Mouse (Mus musculus) hindbrain, embryonic 12.5 days (tissue): Measurements from ENCODE around the gene Celsr1. TPM values are rescaled to one million over a fixed set of nuclear protein-coding genes. Genes with fewer than 3 reads are reported as not detected.

Source experiments
- ATAC-seq: fragments of 200-750 bp; cut with Nextera tagmentation; 2 replicates; pipeline ENCODE4 v1.8.0; 2017; ENCODE audit warnings: moderate TSS enrichment; ENCODE audit not compliant: low FRiP score
- H3K27ac ChIP-seq: fragments of 300-500 bp; sonication (generic); 2 replicates; pipeline ENCODE4 v1.5.1; 2016; ENCODE audit warnings: mild to moderate bottlenecking
- H3K27me3 ChIP-seq: fragments of 300-500 bp; sonication (generic); 2 replicates; pipeline ENCODE4 v1.6.1; 2016; ENCODE audit warnings: mild to moderate bottlenecking
- H3K36me3 ChIP-seq: fragments of 300-500 bp; sonication (generic); 2 replicates; pipeline ENCODE4 v1.6.1; 2016; ENCODE audit warnings: mild to moderate bottlenecking
- H3K4me1 ChIP-seq: fragments of 300-500 bp; sonication (generic); 2 replicates; pipeline ENCODE4 v1.6.1; 2016
- H3K4me2 ChIP-seq: fragments of 300-500 bp; sonication (generic); replicated peaks from 2 replicates; pipeline ENCODE4 v1.6.1; 2016; ENCODE audit warnings: mild to moderate bottlenecking
- H3K4me3 ChIP-seq: fragments of 300-500 bp; sonication (generic); 2 replicates; pipeline ENCODE4 v1.5.1; 2016; ENCODE audit warnings: mild to moderate bottlenecking
- H3K9ac ChIP-seq: fragments of 300-500 bp; sonication (generic); 2 replicates; pipeline ENCODE4 v1.6.1; 2016; ENCODE audit warnings: mild to moderate bottlenecking, moderate library complexity
- H3K9me3 ChIP-seq: fragments of 300-500 bp; sonication (generic); replicated peaks from 2 replicates; pipeline ENCODE4 v1.6.1; 2016; ENCODE audit warnings: mild to moderate bottlenecking
- WGBS: fragments of 180-500 bp; shearing (Covaris S2); methylation state at CpG from one replicate; pipeline ENCODE4 v1.1.7; 2016; 5-methylcytosine and 5-hydroxymethylcytosine counted together
- polyA plus RNA-seq: library from polyadenylated mRNA; unstranded; fragments of >200 nt; fragmentation: Nextera tagmentation; extraction: Ambion mirVana; gene quantifications from 2 replicates; pipeline ENCODE4 v1.2.1, GENCODE M21; 2016

The Celsr1 gene
- polyA plus RNA-seq, 1 experiment from 2014 or later = 4.3 TPM

DNA sequence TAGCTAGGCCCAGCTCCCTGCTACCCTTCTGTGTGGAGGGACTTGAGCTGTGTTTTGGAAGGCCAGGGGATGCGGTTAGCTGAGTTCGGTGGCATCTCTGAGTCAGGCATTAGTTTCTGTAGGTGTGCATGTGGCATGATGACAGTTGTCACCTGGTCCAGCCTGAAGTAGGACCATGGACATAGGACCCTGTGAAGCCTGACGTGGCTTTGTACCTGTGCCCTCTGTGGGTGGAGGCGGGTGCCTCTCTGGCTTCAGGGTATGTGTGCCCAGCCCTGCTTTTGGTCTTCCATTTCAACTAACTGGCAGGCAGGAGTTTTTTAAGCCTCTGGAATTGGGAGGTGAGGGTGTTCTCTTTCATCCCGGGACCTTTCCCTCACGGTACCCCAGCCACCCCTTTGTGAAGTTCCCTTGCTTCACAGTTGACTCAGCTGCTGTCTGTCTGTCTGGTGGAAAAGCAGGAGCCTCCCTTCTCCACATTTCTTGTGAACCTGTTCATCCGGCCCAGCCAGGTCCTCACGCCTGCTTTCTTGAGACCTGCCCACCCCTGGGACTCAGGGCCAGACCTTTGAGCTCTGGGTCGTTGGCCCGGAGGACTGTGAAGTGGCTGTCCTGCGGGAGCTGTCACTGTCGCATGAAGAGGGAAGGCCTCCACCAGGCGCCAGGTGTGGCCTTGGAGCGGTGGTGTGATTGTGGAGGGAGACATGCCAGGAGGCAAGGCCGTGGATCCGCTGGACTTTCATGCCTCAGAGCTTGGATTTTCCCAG is 40.8 kb upstream of the Celsr1 start:
- Histone ChIP-seq H3K27ac (no peak overlapping the region), H3K27me3 (no peaks in the 10 kb centered on the region), H3K9me3 (no peaks in the 10 kb centered on the region), H3K9ac (no peak overlapping the region), H3K36me3 (0 out of 2 replicates have a peak, but pooled peaks cover 3% of the 10 kb centered on the region), H3K4me1 (peaks cover 44% of the 10 kb centered on the region), H3K4me2 (no peak overlapping the region), H3K4me3 (no peak overlapping the region)
- no peak for ATAC-seq
- 85% methylated on average over 16 of the region's 16 CpGs for WGBS

DNA sequence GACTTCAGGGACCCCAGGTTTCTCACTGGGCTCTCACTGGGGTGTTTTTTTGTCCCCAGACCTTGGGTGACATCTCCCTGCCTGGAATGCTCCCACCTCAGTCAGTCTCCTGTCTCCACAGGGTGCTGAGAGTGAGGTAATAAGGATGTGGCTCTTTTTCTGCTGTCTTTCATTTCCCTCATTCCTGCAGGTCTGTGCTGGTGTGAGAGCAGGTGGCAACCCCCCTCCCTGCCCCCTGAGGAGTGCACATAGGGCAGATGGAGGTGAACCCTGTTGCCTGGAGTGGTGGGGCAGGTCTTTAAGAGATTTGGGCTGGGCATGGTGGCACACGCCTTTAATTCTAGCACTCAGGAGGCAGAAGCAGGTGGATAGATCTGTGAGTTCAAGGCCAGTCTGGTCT is 37.6 kb upstream of the Celsr1 start:
- H3K27me3 ChIP-seq = no peaks in the 10 kb centered on the region
- H3K9ac ChIP-seq = 0 out of 2 replicates have a peak overlapping the region, but pooled peaks have one; percentile 25
- H3K4me2 ChIP-seq = no peak overlapping the region
- no peak overlapping the region for H3K4me3 ChIP-seq
- ATAC-seq = no peak
- H3K4me1 ChIP-seq = peaks cover 55% of the 10 kb centered on the region
- no peaks in the 10 kb centered on the region for H3K36me3 ChIP-seq
- 64% methylated on average over 1 of the region's 1 CpGs for WGBS
- H3K9me3 ChIP-seq = no peaks in the 10 kb centered on the region
- no peak overlapping the region for H3K27ac ChIP-seq

DNA sequence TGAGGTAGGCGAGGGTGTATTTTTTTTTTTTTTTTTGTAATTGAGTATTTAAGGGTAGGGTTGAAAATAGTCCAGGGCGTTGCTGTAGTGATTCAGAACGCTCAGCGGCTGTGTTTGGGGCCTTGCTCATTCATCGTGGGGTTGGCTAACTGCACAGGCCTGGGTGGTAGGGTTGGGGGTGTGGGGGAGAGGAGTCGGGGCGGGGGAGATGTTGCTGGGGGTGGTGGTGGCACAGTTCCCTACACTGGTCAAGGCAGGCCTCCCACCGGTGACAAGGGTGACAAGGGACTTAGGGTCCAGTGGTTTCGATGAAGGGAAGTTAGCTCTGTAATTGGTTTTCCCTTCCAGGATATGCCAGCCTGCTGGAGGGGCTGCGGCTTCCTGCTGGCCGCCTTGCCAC is 36.8 kb upstream of the Celsr1 start:
- Histone ChIP-seq H3K4me2 (no peak overlapping the region), H3K9ac (no peak overlapping the region), H3K4me1 (peaks cover 55% of the 10 kb centered on the region), H3K4me3 (no peak overlapping the region), H3K27ac (no peak overlapping the region), H3K36me3 (0 out of 2 replicates have a peak, but pooled peaks cover 4% of the 10 kb centered on the region), H3K9me3 (no peaks in the 10 kb centered on the region), H3K27me3 (no peaks in the 10 kb centered on the region)
- WGBS = 56% methylated on average over 11 of the region's 11 CpGs
- ATAC-seq = no peak

DNA sequence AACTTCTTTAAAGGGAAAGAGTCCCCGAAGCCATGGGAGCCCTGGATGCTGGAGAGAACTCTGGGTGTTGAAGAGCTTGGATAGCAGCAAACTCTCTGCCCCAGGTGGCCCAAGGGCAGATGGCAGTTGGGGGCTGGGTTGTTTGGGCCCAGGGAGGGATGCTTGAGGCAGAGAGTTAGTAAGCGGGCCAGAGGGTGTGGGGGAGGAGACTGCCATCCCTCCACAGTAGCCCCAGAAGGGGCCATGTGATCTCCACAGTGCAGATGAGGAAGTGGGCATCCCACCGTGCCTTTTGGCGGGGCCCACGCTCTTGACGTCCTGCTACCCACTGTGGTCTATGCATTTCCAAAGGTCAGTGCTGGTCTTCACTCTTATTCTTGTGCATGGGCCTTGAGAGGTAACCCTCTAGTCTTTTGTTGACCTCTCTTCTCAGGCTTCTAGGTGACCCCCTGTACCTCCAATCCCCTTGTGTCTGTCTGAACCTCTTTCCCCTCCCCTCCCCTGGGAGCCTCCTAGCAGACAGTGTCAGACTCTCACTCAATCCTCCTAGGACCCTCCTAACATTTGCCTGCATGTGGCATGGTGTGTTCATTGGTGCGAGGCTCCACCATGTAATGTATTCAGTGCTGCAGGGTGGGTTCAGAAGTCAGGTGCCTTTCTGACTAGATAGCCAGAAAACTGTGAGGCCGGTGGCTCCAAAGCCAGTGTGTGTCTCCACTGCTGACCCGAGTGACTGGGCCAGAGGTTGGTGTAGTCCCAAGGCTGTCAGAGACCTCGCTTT is 35.6 kb upstream of the Celsr1 start:
- H3K27ac ChIP-seq = no peak overlapping the region
- no peak overlapping the region for H3K9ac ChIP-seq
- no peaks in the 10 kb centered on the region for H3K9me3 ChIP-seq
- peaks cover 54% of the 10 kb centered on the region for H3K4me1 ChIP-seq
- no peak overlapping the region for H3K4me3 ChIP-seq
- ATAC-seq = no peak
- 74% methylated on average over 10 of the region's 10 CpGs for WGBS
- no peaks in the 10 kb centered on the region for H3K27me3 ChIP-seq
- H3K4me2 ChIP-seq = no peak overlapping the region
- H3K36me3 ChIP-seq = 0 out of 2 replicates have a peak, but pooled peaks cover 4% of the 10 kb centered on the region

DNA sequence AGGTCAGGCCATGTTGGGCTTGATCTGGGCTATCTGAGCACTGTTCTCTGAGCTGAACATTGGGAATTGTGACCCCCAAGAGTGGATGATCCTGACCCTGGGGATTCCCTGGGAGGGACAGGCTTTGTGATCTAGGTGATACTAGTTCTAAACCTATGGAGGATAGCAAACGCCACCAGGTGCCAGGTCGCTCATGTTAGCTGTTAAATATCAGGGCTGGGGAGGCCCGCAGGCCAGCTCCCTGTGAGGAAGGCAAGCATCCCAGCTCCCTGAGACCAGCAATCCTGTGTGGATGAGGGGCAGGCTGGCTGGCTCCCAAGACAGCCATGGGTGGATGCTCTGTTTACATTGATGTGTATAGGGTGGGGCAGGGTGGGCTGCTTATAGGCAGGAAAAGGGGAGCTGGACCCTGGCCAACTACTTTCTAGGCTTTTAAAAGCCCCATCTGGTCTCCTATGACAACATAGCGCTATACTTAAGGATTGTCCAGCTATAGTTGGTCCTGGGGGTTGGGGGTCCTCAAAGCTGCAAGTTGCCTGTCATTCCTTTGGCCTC is 34.4 kb upstream of the Celsr1 start:
- H3K4me1 ChIP-seq = peaks cover 47% of the 10 kb centered on the region
- H3K27ac ChIP-seq = no peak overlapping the region
- H3K4me3 ChIP-seq = no peak overlapping the region
- 0 out of 2 replicates have a peak, but pooled peaks cover 4% of the 10 kb centered on the region for H3K36me3 ChIP-seq
- 95% methylated on average over 4 of the region's 4 CpGs for WGBS
- H3K4me2 ChIP-seq = no peak overlapping the region
- ATAC-seq = 0 out of 2 replicates have a peak, but pooled peaks have one; percentile 29
- H3K27me3 ChIP-seq = no peaks in the 10 kb centered on the region
- no peaks in the 10 kb centered on the region for H3K9me3 ChIP-seq
- H3K9ac ChIP-seq = no peak overlapping the region

DNA sequence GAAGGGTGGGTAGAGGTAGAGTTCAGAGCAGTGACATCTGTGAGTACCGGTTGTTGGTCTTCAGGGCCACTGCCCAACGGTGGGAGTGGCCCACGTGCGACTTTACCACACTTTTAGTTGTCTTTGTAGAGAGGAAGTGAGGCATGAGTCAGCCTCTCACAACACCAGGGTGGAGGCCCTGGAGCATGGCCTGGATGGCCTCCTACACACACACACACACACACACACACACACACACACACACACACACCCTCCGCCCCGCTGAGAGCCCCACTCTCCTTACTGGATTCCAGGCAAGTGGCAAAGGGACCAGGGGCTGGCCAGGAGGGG is 34.0 kb upstream of the Celsr1 start:
- WGBS = 72% methylated on average over 6 of the region's 6 CpGs
- H3K27me3 ChIP-seq = no peaks in the 10 kb centered on the region
- no peaks in the 10 kb centered on the region for H3K9me3 ChIP-seq
- no peak overlapping the region for H3K4me2 ChIP-seq
- no peak for ATAC-seq
- H3K36me3 ChIP-seq = 0 out of 2 replicates have a peak, but pooled peaks cover 4% of the 10 kb centered on the region
- no peak overlapping the region for H3K27ac ChIP-seq
- H3K9ac ChIP-seq = no peak overlapping the region
- H3K4me1 ChIP-seq = peaks cover 49% of the 10 kb centered on the region
- H3K4me3 ChIP-seq = no peak overlapping the region

DNA sequence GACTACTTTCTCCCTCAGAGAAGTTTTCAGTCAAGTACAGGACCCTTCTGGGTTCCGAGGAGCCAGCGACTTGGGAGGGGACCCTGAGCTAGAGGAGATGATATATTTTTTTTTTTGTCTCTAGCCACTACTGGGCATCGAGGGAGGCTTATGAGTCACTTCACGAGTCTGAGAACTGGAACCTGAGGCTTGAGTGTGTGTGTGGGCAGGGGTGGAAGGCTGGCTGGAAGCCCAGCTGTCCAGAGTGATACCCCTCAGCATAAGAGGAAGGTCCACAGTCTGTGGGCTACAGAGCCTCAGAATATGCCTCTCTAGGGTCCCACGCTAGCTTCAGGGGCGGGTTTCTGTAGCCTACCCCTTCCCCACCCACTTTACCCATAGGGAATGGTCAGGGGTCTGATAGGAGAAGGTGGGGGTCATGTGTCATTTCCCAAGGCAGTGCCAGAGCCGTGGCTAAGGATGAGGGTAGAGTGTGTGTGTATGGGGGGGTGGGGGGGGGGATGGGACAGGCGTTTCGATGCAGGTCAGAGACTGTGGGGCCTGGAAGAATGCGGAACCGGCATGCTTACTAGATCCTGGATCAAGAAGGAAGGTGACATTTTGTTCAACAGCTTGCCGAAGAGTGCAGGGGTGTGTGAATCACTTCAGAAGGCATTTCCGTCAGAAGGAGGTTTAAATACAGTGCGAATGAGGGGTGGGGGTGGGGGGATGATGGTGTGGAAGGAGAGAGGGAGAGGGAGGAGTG is 33.4 kb upstream of the Celsr1 start:
- H3K4me2 ChIP-seq = no peak overlapping the region
- 0 out of 2 replicates have a peak, but pooled peaks cover 4% of the 10 kb centered on the region for H3K36me3 ChIP-seq
- no peak overlapping the region for H3K4me3 ChIP-seq
- ATAC-seq = no peak
- no peaks in the 10 kb centered on the region for H3K27me3 ChIP-seq
- WGBS = 83% methylated on average over 14 of the region's 14 CpGs
- H3K27ac ChIP-seq = no peak overlapping the region
- no peaks in the 10 kb centered on the region for H3K9me3 ChIP-seq
- H3K4me1 ChIP-seq = peaks cover 47% of the 10 kb centered on the region
- H3K9ac ChIP-seq = no peak overlapping the region

DNA sequence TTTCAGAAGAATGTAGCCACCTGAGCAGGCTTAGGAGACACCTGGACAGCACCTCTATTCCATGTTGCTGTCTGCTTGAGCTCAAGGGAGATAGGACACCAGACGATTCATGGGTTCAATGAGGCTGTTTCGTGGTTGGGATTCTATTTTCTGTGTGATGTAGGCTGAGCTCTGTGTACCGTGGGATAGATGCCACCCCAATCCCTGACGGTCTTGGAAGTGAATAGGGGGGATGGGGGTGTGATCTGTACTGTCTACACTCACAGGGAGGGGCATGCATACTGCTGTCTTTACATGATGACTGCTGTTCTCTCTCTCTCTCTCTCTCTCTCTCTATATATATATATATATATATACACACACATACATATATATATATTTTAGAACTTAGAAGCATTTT is 31.8 kb upstream of the Celsr1 start:
- H3K4me3 ChIP-seq = no peak overlapping the region
- no peak overlapping the region for H3K9ac ChIP-seq
- H3K4me2 ChIP-seq = no peak overlapping the region
- 0 out of 2 replicates have a peak, but pooled peaks cover 4% of the 10 kb centered on the region for H3K36me3 ChIP-seq
- no peak overlapping the region for H3K27ac ChIP-seq
- H3K4me1 ChIP-seq = peaks cover 54% of the 10 kb centered on the region
- H3K27me3 ChIP-seq = no peaks in the 10 kb centered on the region
- WGBS = 91% methylated on average over 4 of the region's 4 CpGs
- no peaks in the 10 kb centered on the region for H3K9me3 ChIP-seq
- no peak for ATAC-seq

DNA sequence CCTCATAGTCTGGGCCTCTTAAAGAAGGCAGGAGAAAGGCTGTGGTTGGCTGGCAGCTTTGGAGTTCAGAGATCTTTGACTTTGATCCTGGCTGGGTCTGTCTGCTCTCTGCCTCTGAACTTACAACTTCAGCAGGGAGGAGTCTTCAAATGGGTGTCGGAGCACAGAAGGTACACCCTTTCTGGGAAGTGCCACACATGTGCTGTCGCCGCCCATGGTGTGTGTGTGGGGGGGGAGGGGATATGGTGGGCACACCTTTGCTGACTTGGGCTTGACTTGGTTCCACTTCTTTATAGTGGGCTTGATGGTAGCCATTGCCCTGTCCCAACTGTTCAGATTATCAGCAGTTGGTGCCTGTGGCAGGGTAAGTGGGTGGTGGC is 31.3 kb upstream of the Celsr1 start:
- ATAC-seq = no peak
- Histone ChIP-seq H3K9ac (no peak overlapping the region), H3K4me2 (no peak overlapping the region), H3K27me3 (no peaks in the 10 kb centered on the region), H3K4me3 (no peak overlapping the region), H3K36me3 (0 out of 2 replicates have a peak, but pooled peaks cover 4% of the 10 kb centered on the region), H3K4me1 (peaks cover 54% of the 10 kb centered on the region), H3K27ac (0 out of 2 replicates have a peak overlapping the region, but pooled peaks have one; percentile 4), H3K9me3 (no peaks in the 10 kb centered on the region)
- 96% methylated on average over 3 of the region's 3 CpGs for WGBS

DNA sequence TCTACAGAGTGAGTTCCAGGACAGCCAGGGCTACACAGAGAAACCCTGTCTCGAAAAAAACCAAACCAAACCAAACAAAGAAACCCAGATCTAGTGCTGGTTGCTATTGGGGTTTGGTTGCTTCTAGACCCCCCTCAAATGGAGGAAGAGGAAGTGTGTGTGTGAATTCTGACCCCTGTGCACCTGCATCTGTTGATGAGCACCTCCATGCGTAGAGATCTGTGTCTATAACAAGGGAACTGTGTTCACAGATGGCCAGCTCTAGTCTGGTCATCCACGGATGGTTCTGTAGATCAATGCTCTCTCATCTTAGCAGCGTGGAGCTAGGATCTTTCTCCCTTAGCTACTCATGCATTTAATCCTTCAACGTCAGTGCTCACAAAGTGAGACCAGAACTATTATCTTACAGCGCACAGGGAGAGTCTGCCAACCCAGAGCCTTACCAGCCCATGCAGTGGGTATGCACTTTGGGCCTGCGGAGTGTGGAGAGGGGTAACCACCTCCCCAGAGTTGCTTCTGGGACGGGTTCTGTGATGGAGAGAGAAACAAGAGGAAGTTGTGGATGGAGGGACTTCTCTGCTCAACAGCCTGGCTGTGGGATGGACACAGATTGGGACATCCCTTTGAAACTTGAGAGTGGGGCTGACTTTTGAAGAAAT is 30.7 kb upstream of the Celsr1 start:
- no peak overlapping the region for H3K4me3 ChIP-seq
- H3K27ac ChIP-seq = no peak overlapping the region
- no peak for ATAC-seq
- H3K9me3 ChIP-seq = no peaks in the 10 kb centered on the region
- no peak overlapping the region for H3K9ac ChIP-seq
- H3K4me2 ChIP-seq = no peak overlapping the region
- WGBS = 84% methylated on average over 8 of the region's 8 CpGs
- H3K4me1 ChIP-seq = peaks cover 55% of the 10 kb centered on the region
- H3K36me3 ChIP-seq = 0 out of 2 replicates have a peak, but pooled peaks cover 4% of the 10 kb centered on the region
- H3K27me3 ChIP-seq = no peaks in the 10 kb centered on the region

DNA sequence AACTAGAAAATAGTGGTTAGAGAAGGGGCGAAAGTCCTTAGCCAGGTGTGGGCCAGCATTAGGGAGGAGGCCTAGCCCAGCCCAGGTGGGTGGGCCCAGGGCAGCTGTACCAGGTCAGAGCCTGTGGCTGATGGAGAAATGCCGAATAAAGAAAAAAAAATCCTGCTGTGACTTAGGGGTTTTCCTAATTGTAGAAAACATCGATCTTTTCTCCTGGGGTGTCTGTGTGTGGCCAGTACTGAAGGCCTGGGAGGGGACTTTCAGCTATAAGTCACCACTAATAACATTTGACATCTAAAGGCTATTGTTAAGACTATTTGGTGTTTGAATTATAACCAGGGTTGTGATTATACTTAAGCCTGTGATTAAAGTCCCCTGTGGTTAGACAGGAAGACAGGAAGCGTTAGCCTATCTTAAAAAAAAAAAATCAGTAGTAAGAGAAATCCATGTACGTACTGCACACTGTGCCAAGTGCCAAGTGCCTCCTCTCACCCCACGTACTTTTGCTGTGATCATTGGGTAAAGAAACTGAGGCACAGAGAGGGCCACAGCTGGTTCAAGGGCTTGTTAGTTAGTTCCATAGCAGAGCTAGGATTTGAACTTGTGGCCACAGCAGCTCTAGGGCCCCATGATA is 28.4 kb upstream of the Celsr1 start:
- no peaks in the 10 kb centered on the region for H3K9me3 ChIP-seq

More for the DNA sequence above, 28.4 kb upstream of the Celsr1 start:
- Histone ChIP-seq H3K27ac (no peak overlapping the region), H3K9ac (0 out of 2 replicates have a peak overlapping the region, but pooled peaks have one; percentile 8), H3K27me3 (no peaks in the 10 kb centered on the region), H3K36me3 (0 out of 2 replicates have a peak, but pooled peaks cover 4% of the 10 kb centered on the region), H3K4me2 (peak overlapping the region; percentile 66), H3K4me3 (no peak overlapping the region), H3K4me1 (peaks cover 47% of the 10 kb centered on the region)
- ATAC-seq = no peak
- WGBS = 70% methylated on average over 6 of the region's 6 CpGs
